Mouse (Mus musculus) CH12F3 (cell line): Measurements from ENCODE around the gene Adora1.

ENCODE experiments used
- in situ Hi-C: fragments of 300-500 bp; cut with MboI; formaldehyde crosslinking; loops from 2 replicates; pipeline ENCODE4 v1.14.3; 2020; ENCODE audit warnings: low sequenced_read_pairs

Gene Adora1

DNA sequence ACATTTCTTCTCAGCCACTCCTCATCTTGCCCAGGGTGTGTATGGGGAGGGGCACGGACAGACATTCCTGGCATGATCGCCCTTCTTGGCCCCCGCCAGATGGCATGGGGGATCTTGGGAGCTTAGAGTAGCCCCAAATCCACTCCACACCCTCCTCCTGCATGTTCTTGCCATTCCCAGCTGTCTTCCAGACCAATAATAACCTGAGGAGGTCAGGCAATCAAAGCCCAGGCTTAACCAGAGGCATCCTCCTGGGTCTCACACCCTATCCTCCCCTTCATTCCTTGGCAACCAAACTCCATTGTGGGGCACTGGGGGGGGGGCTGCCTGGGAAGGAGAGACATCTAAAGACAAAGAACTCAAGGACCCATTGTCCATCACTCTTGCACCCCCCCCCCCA is 74.8 kb downstream of the Adora1 start:
- in situ Hi-C loops, result no loop called here

DNA sequence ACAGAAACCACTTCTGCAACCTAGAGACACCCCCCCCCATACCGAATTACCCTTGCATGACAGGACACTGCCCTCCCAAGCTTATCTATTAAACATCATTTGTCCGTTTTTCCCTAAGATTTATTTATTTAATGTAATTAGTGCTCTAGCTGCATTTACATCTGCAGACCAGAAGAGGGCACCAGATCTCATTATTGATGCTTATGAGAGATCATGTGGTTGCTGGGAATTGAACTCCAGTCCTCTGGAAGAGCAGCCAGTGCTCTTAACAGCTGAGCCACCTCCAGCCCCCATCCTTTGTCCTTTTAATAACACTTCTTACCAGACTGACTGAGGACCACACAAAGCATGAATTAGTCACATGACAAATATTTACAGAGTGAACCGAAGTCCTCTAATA is 80.6 kb downstream of the Adora1 start:
- in situ Hi-C loops, result loop anchor here (5.0 kb wide), 2 partner anchors 88 to 168 kb away; no protein-coding TSS in a partner anchor

DNA sequence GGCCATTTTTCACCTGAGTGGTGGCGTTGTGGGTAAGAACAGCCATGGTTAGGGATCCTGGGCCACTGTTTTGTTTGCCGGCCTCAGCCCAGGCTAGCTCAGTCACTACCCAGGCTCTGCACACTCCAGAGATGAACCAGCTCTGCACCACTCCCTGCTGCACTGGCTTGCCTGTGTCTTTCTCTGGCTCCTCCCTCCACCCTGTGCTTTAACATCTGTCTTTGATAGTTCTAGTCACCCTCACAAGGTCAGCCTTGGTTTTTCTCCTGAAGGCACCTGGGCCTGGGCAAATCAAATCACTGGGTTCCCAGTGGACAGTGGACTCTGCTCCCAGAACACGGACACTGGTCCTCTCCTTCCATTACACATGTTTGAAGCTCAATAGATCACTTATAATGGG is 81.1 kb downstream of the Adora1 start:
- in situ Hi-C loops, result loop anchor here (5.0 kb wide), 2 partner anchors 88 to 168 kb away; no protein-coding TSS in a partner anchor

DNA sequence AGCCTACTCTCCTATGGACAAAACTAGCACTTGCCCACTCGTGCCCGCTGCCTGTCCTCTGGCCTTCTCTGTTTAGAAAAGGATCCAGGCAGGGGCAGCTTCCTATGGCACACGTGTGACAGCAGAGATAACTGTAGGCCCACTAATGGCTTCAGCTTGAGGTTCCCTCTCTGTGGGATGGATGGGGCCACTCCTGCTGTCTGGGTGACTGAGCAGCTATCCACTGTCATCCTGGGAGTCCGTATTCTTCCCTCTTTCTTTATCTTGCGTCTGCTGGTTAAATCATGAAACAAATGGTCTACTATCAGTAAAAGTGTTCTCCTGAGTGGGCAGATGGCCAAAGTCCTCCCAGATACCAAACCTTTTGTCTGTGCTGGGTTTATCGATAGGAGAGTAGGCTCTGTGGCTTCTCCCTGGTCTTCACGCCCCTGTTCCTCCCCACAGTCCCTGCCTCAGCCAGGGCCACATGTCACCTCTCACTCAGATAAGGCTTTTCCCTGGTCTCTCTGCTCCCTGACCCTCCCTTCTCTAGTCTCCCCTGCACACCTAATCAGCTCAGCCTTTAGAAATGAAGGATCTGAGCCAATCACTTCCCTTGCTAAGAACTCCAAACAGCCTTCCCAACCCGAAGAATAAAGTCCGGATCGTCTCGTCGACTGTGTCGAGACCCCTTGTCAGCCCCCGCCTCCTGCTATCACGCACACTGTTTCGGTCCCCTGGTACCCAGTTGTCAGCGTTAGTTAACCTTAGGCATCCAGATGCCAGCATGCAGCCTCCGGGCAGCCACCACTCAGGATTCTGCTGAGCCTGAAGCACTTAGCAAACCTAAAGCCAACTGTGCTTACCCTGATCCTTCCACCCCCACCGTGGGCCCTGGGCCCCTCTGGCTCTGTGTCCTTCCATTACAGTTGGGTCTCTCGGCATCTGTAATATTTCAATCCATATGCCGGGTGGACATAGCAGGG is 82.3 kb downstream of the Adora1 start:
- in situ Hi-C loops, result loop anchor here (5.0 kb wide), 2 partner anchors 89 to 169 kb away; no protein-coding TSS in a partner anchor

DNA sequence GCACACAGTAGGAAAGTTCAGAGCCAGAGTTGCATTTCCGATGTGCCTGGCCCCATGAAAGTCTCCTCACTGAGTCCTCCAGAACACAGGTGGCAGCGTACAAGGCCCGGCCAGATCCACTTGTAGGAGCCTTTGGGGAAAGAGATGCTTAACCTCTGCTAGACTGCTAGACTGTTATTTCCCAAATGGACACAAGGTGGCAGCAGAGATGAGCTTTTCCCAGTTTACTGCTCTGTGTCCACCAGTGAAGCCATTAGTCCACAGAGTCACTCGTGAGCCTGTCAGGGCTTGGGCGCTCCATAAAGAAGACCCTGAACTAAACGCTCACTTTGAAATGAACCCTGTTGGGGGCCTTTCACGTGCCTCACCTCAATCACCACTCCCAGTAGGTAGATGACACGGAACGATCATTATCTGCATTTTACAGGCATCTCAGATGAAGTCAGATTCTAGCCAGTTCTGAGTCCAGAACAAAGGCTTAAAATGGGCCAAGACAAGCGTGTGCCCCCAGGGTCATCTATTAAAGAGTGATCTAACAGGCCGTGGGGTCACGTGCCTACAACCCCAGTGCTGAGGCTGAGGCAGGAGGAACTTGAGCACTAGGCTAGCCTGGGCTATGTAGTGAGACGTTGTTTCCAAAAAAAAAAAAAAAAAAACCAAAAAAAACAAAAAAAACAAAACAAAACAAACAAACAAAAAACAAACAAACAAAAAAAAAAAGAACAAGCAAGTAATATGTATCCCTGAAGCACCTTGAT is 83.4 kb downstream of the Adora1 start:
- in situ Hi-C loops, result loop anchor here (5.0 kb wide), 2 partner anchors 90 to 170 kb away; no protein-coding TSS in a partner anchor

DNA sequence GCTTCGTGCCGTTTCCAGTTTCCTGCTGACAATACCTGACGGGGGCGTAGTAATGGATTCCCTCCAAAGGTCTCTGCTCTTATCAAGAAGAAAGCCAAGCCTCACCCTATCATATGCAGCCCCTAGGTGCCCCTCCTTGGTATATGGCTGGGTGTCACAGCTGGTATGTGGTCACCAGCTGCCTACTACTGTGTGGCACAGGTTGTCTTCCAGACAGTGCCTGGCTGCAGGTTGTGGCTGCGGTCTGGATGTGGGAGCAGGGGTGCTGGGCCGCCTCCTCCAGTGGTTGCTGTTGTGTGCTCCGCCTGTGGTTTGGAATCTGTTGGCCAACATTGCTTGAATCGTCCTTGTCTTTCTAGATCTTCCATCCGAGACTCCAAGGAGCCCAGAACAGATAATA is 84.5 kb downstream of the Adora1 start:
- in situ Hi-C loops, result loop anchor here (5.0 kb wide), 2 partner anchors 92 to 172 kb away; no protein-coding TSS in a partner anchor

DNA sequence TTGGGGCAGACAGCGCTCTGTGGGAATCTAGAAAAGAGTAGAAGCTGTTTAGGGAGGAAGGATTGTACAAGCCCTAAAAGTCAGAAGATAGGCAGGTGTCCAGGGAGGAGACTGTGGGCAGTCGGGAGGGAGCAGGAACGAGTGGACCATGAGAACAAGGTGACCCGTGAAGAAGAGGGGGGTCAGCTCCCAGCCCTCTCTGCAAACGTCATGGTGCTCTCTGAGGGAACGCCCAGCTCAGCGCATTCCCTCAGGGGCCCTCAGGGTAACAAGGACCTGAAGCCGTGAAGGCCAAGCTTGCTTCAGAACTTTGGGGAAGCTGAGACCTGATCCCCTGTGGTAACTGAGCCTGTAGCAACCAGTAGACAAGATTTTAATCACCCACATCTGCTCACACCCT is 85.2 kb downstream of the Adora1 start:
- in situ Hi-C loops, result loop anchor here (5.0 kb wide), 2 partner anchors 92 to 172 kb away; no protein-coding TSS in a partner anchor
